Mouse (Mus musculus): ENCODE results near the gene Cabp4.

- TF ChIP-seq CTCF (IDR thresholded peaks at IDR 0.05; ENCODE audit: extremely low read depth, insufficient read depth, insufficient read length, insufficient replicate concordance) = no peak
- TF ChIP-seq POLR2A (IDR thresholded peaks at IDR 0.05; ENCODE audit: low read depth, low read length) = no peak
Measured at GRCm38 (mm10) chr19:4156073-4156579, 12.3 kb upstream of the Cabp4 start.
